Mouse (Mus musculus): ENCODE measurements around the gene Efnb3. TPM values are rescaled to one million over a fixed set of nuclear protein-coding genes. Genes with fewer than 3 reads are reported as not detected.
A peak's percentile ranks its signal among the peaks of the same experiment; 100 is the strongest.
"Not testable (repeated sequence)": the region's sequence is repeated elsewhere in the genome, so short reads cannot be mapped to it uniquely, and the experiment has no call there.

The Efnb3 gene
- polyA plus RNA-seq, 1 experiment from 2014 or later, result 165 TPM

DNA sequence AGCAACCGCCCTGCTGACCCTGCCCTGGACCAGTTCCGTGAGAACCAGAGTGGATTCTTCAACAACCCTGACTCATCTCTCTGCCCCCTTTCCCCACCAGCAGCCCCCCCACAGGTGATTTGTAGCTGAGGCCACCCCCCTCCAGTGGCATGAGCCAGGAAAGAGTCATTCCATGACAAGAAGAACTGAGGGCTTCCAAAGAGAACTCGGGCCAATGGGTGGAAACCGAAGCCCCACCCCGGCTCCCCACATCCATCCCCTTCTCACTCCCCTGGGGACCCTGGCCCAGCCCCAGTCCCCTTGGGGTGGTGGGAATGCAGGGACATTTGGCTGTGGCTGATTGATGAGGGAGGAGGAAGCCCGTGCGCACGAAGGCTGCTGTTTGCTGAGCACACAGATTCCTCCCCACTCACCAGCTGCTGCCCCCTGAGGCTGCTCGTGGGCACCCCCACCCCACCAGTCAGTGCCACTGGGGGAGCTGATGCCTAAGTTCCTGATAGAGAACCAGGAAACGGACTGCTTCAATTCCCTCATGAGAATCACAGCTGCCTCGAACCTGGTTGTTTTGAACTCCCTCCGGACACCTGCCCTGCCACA is 10.8 kb downstream of the Efnb3 start, which contains the start of gene Dnah2:
Gene Dnah2 (minus strand): TSS at position 51 of the 597 bp plus-strand sequence.
- Histone ChIP-seq H3K9me3 (replicated peaks; ENCODE audit: control insufficient read depth, low read length, poor library complexity, severe bottlenecking) (no peaks in the 10 kb centered on the region), H3K27ac (ENCODE audit: low read length) (peak within 1 kb of the TSS; percentile 95; the same call in 1 of the 2 replicates), H3K27me3 (ENCODE audit: control insufficient read depth, insufficient read depth, low read depth, low read length) (no peaks in the 10 kb centered on the region), H3K36me3 (ENCODE audit: control insufficient read depth, insufficient read depth, low read length) (no peaks in the 10 kb centered on the region), H3K4me1 (ENCODE audit: control insufficient read depth, insufficient read depth, low read length) (peaks cover 73% of the 10 kb centered on the region), H3K4me2 (ENCODE audit: low read length) (no peak within 1 kb of the TSS), H3K4me3 (ENCODE audit: low read depth, low read length) (no peak within 1 kb of the TSS), H3K9ac (ENCODE audit: low read depth, low read length) (peak within 1 kb of the TSS; percentile 21; the same call in 1 of the 2 replicates)
- no peak for ATAC-seq
- 43% methylated on average over 12 of the region's 12 CpGs for WGBS

DNA sequence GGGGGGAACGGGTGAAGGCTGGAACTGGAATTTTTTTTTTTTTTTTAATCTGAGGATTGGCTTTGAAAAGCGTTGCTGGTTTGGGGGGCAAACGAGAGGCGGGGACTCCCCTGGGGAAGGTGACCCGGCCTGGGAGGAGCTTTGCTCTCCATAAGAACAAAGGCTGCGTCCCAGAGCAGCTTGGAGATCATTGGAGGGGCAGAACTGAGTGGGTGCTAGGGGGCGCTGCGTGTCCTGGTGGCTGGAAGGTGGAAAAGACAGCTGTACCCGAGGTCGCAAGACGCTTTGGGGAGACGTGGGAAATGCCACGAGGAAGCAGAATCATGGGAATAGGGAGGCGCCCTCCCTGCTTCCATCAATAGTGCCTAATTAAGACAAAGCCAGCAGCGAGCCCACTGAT is 12.9 kb downstream of the Efnb3 start:
- Histone ChIP-seq H3K36me3 (ENCODE audit: control insufficient read depth, insufficient read depth, low read length) (no peaks in the 10 kb centered on the region), H3K27ac (ENCODE audit: low read length) (peak overlapping the region; percentile 95), H3K9me3 (replicated peaks; ENCODE audit: control insufficient read depth, low read length, poor library complexity, severe bottlenecking) (no peaks in the 10 kb centered on the region), H3K27me3 (ENCODE audit: control insufficient read depth, insufficient read depth, low read depth, low read length) (no peaks in the 10 kb centered on the region), H3K4me3 (ENCODE audit: low read depth, low read length) (peak overlapping the region; percentile 50), H3K4me1 (ENCODE audit: control insufficient read depth, insufficient read depth, low read length) (peaks cover 62% of the 10 kb centered on the region), H3K9ac (ENCODE audit: low read depth, low read length) (peak overlapping the region; percentile 69), H3K4me2 (ENCODE audit: low read length) (peak overlapping the region; percentile 79)
- 2% methylated on average over 15 of the region's 15 CpGs for whole genome bisulfite sequencing
- peak; percentile 15; the same call in 1 of the 2 replicates for ATAC-seq

DNA sequence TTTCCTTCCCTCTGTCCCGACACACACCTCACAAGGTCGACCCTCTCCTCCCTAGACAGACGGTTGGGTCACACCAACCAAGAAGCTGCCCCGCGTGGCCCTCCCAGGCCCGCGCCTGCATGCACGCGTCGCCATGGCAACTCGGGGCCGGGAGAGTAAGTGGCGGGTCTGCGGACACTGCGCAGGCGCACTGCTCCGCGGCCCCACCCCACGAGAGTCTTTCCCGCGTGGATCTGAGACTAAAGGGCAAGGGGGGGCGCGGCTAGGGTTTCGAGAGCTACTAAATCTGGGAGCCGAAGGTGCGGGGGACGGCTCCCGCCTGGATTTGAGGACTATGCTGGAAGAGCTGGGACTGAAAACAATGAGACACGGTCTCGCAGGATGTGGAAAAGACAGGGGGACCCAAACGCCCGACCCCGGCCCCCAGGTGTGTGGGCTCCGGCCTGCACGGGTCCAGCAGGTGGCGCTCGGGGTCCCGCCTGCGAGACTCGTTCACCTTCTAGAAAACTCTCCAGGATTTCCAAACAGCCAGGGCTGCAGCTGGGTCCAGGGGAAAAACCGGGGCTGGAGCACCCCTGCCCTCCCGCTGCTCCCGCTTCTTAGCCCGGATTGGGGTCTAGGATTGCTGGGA is 13.5 kb downstream of the Efnb3 start:
- under 1% methylated on average over 44 of the region's 44 CpGs for WGBS
- H3K4me1 ChIP-seq (ENCODE audit: control insufficient read depth, insufficient read depth, low read length), result peaks cover 58% of the 10 kb centered on the region

DNA sequence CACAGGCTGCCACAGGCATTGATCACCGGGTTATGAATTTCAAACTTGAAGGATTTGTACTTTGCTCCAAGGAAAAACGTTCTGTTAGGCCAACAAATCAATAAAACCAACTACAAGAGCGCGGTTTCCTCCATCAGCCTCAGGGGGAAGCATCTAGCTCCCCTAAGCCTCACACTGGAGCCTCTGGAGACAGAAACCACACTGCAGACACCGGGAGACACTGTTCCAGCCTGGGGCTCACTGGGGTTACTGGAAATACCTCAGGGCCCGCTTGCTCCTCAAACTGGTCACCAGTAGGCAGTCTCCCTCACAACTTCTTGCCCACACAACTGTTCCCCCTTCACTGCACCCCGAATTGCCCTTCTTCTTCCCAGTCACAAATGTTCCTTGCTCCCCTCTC is 14.0 kb downstream of the Efnb3 start:
- peaks cover 58% of the 10 kb centered on the region for H3K4me1 ChIP-seq (ENCODE audit: control insufficient read depth, insufficient read depth, low read length)
- H3K27me3 ChIP-seq (ENCODE audit: control insufficient read depth, insufficient read depth, low read depth, low read length), result no peaks in the 10 kb centered on the region
- no peaks in the 10 kb centered on the region for H3K36me3 ChIP-seq (ENCODE audit: control insufficient read depth, insufficient read depth, low read length)
- H3K9me3 ChIP-seq (replicated peaks; ENCODE audit: control insufficient read depth, low read length, poor library complexity, severe bottlenecking), result no peaks in the 10 kb centered on the region
- peak overlapping the region; percentile 69 for H3K9ac ChIP-seq (ENCODE audit: low read depth, low read length)
- WGBS, result 9% methylated on average over 7 of the region's 7 CpGs
- peak overlapping the region; percentile 79 for H3K4me2 ChIP-seq (ENCODE audit: low read length)
- peak; percentile 19; the same call in 1 of the 2 replicates for ATAC-seq
- H3K27ac ChIP-seq (ENCODE audit: low read length), result peak overlapping the region; percentile 95
- peak overlapping the region; percentile 50 for H3K4me3 ChIP-seq (ENCODE audit: low read depth, low read length)

More for the DNA sequence above, 13.5 kb downstream of the Efnb3 start:
- H3K27me3 ChIP-seq (ENCODE audit: control insufficient read depth, insufficient read depth, low read depth, low read length), result no peaks in the 10 kb centered on the region
- H3K4me2 ChIP-seq (ENCODE audit: low read length), result peak overlapping the region; percentile 79
- no peaks in the 10 kb centered on the region for H3K36me3 ChIP-seq (ENCODE audit: control insufficient read depth, insufficient read depth, low read length)
- peak overlapping the region; percentile 50 for H3K4me3 ChIP-seq (ENCODE audit: low read depth, low read length)
- peak overlapping the region; percentile 95 for H3K27ac ChIP-seq (ENCODE audit: low read length)
- H3K9me3 ChIP-seq (replicated peaks; ENCODE audit: control insufficient read depth, low read length, poor library complexity, severe bottlenecking), result no peaks in the 10 kb centered on the region
- peak overlapping the region; percentile 69 for H3K9ac ChIP-seq (ENCODE audit: low read depth, low read length)
- peak; percentile 75 for ATAC-seq

DNA sequence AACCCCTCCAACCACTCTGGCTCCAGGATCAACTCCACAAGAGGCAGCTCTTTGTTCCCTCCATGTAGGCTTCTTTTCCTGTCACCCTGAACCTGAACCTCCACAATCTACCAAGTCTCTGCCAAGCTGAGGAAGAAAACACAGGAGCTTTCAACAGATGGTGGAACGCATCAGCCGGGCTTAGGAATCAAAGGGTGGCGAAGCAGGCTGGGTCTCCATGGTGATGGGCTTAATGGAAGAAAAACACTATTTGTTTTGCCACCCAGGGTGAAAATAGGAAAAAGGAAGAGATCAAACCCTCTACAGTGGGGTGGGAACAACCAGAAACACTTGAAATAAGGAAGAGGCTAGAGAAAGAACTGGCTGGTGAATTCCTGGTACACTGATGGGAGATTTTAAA is 16.4 kb downstream of the Efnb3 start:
- WGBS, result 7% methylated on average over 3 of the region's 3 CpGs

DNA sequence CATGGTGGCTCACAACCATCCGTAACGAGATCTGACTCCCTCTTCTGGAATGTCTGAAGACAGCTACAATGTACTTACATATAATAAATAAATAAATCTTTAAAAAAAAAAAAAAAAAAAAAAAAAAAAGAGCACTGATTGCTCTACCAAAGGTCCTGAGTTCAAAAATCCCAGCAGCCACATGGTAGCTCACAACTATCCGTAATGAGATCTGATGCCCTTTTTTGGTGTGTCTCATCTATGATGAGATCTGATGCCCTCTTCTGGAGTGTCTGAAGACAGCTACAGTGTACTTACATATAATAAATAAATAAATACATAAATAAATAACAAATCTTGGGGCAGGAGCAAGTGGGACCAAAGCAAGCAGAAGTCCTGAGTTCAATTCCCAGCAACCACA is 18.3 kb downstream of the Efnb3 start:
- not testable (repeated sequence) for H3K36me3 ChIP-seq (ENCODE audit: control insufficient read depth, insufficient read depth, low read length); H3K27ac ChIP-seq (ENCODE audit: low read length); H3K27me3 ChIP-seq (ENCODE audit: control insufficient read depth, insufficient read depth, low read depth, low read length); H3K9ac ChIP-seq (ENCODE audit: low read depth, low read length); H3K9me3 ChIP-seq (replicated peaks; ENCODE audit: control insufficient read depth, low read length, poor library complexity, severe bottlenecking); H3K4me3 ChIP-seq (ENCODE audit: low read depth, low read length); H3K4me2 ChIP-seq (ENCODE audit: low read length); ATAC-seq
- WGBS, result 75% methylated on average over 1 of the region's 3 CpGs
- peaks cover 28% of the 10 kb centered on the region for H3K4me1 ChIP-seq (ENCODE audit: control insufficient read depth, insufficient read depth, low read length)

More for the DNA sequence above, 16.4 kb downstream of the Efnb3 start:
- Histone ChIP-seq H3K9me3 (replicated peaks; ENCODE audit: control insufficient read depth, low read length, poor library complexity, severe bottlenecking) (no peaks in the 10 kb centered on the region), H3K27ac (ENCODE audit: low read length) (peak overlapping the region; percentile 79), H3K9ac (ENCODE audit: low read depth, low read length) (peak overlapping the region; percentile 31; the same call in 1 of the 2 replicates), H3K27me3 (ENCODE audit: control insufficient read depth, insufficient read depth, low read depth, low read length) (no peaks in the 10 kb centered on the region), H3K4me1 (ENCODE audit: control insufficient read depth, insufficient read depth, low read length) (peaks cover 44% of the 10 kb centered on the region), H3K4me3 (ENCODE audit: low read depth, low read length) (no peak overlapping the region), H3K4me2 (ENCODE audit: low read length) (peak overlapping the region; percentile 31; the same call in 1 of the 2 replicates), H3K36me3 (ENCODE audit: control insufficient read depth, insufficient read depth, low read length) (no peaks in the 10 kb centered on the region)
- ATAC-seq, result no peak

DNA sequence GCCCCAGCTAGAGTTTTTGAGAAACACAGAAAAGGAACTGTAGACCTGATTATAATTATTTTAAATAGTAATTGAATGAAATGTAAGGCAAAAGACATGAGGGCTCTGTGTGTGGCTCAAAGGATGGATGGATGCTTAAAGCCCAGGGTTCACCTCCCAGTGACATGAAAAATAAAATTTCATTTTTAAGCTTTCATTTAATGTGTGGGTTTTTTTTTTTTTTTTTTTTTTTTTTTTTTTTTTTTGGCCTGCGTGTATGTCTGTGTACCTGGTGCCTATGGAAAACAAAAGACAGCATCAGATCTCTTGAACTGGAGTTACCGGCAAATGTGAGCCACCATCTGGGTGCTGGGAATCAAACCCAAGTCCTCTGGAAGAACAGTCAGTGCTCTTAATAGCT is 19.3 kb downstream of the Efnb3 start:
- peaks cover 18% of the 10 kb centered on the region for H3K4me1 ChIP-seq (ENCODE audit: control insufficient read depth, insufficient read depth, low read length)
- 96% methylated on average over 2 of the region's 2 CpGs for WGBS
- no peaks in the 10 kb centered on the region for H3K27me3 ChIP-seq (ENCODE audit: control insufficient read depth, insufficient read depth, low read depth, low read length)
- H3K4me2 ChIP-seq (ENCODE audit: low read length), result no peak overlapping the region
- H3K27ac ChIP-seq (ENCODE audit: low read length), result no peak overlapping the region
- no peak for ATAC-seq
- H3K9me3 ChIP-seq (replicated peaks; ENCODE audit: control insufficient read depth, low read length, poor library complexity, severe bottlenecking), result no peaks in the 10 kb centered on the region
- no peaks in the 10 kb centered on the region for H3K36me3 ChIP-seq (ENCODE audit: control insufficient read depth, insufficient read depth, low read length)
- no peak overlapping the region for H3K4me3 ChIP-seq (ENCODE audit: low read depth, low read length)
- H3K9ac ChIP-seq (ENCODE audit: low read depth, low read length), result no peak overlapping the region

DNA sequence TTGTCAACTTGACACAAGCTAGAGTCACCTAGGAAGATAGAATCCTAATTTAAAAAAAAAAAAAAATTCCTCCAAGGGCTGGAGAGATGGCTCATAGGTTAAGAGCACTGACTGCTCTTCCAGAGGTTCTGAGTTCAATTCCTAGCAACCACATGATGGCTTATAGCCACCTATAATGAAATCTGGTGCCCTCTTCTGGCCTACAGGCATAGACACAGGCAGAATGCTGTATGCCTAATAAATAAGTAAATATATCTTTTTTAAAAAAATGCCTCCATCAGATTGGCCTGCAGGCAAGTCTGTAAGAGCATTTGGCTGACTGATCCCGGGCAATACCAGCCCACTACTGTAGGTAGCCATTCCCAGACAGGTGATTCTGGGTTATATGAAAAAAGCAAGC is 25.0 kb downstream of the Efnb3 start:
- Histone ChIP-seq H3K36me3 (ENCODE audit: control insufficient read depth, insufficient read depth, low read length) (no peaks in the 10 kb centered on the region), H3K9ac (ENCODE audit: low read depth, low read length) (no peak overlapping the region), H3K9me3 (replicated peaks; ENCODE audit: control insufficient read depth, low read length, poor library complexity, severe bottlenecking) (no peaks in the 10 kb centered on the region), H3K27ac (ENCODE audit: low read length) (no peak overlapping the region), H3K4me2 (ENCODE audit: low read length) (no peak overlapping the region), H3K4me3 (ENCODE audit: low read depth, low read length) (no peak overlapping the region), H3K4me1 (ENCODE audit: control insufficient read depth, insufficient read depth, low read length) (no peaks in the 10 kb centered on the region), H3K27me3 (ENCODE audit: control insufficient read depth, insufficient read depth, low read depth, low read length) (no peaks in the 10 kb centered on the region)
- WGBS, result 96% methylated on average over 1 of the region's 1 CpGs
- no peak for ATAC-seq

DNA sequence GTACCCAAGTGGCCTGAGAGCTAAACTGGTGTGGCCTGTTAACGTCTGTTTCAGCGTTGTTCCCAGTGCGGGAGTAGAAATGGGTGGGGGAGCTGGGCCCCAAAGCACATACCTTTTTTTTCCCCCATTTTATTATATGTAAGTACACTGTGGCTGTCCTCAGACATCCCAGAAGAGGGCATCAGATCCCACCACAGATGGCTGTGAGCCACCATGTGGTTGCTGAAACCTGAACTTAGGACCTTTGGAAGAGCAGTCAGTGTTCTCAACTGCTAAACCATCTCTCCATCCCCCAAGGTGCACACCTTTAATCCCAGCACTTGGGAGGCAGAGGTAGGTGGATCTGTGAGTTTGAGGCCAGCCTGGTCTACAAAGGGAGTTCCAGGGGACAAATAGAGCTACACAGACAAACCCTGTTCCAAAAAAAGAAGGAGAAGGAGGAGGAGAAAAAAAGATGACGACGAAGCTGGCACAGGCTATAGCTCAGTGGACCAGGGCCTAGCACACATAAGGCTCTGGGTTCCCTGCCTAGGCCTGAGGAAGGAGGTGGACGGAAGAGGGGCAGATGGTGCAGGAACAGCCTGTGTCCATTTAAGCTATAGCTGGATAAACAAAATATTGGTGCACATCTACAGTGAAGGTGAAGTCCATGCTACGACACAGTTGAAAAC is 27.4 kb downstream of the Efnb3 start:
- no peaks in the 10 kb centered on the region for H3K9me3 ChIP-seq (replicated peaks; ENCODE audit: control insufficient read depth, low read length, poor library complexity, severe bottlenecking)
- no peaks in the 10 kb centered on the region for H3K27me3 ChIP-seq (ENCODE audit: control insufficient read depth, insufficient read depth, low read depth, low read length)
- H3K4me2 ChIP-seq (ENCODE audit: low read length), result no peak overlapping the region
- H3K4me1 ChIP-seq (ENCODE audit: control insufficient read depth, insufficient read depth, low read length), result peaks cover 6% of the 10 kb centered on the region
- no peaks in the 10 kb centered on the region for H3K36me3 ChIP-seq (ENCODE audit: control insufficient read depth, insufficient read depth, low read length)
- ATAC-seq, result no peak
- H3K9ac ChIP-seq (ENCODE audit: low read depth, low read length), result no peak overlapping the region
- H3K4me3 ChIP-seq (ENCODE audit: low read depth, low read length), result no peak overlapping the region
- no peak overlapping the region for H3K27ac ChIP-seq (ENCODE audit: low read length)
- WGBS, result 87% methylated on average over 7 of the region's 7 CpGs

All from midbrain, embryonic 16.5 days (tissue).